Mouse (Mus musculus): ENCODE results near the gene A830031A19Rik.

- no peak for TF ChIP-seq EP300 (IDR thresholded peaks at IDR 0.05)
- peak; percentile 100 for TF ChIP-seq CTCF (IDR thresholded peaks at IDR 0.05)
Observed at GRCm38 (mm10) chr11:24049226-24050031, 25.4 kb downstream of the A830031A19Rik start.

Data from lung, postnatal 0 days (tissue).